Mouse (Mus musculus) CH12.LX (cell line): ENCODE data around the gene B4galnt4.

Experiments
- CHD2 ChIP-seq: IDR thresholded peaks from 2 replicates; pipeline ENCODE4 v1.6.1; 2011; ENCODE audit warnings: low read length, improper control_type of control experiment
- CTCF ChIP-seq, 2 experiments: IDR thresholded peaks in 1 of 2; conservative IDR thresholded peaks in 1 of 2; 2 replicates each; pipeline ENCODE4 v1.5.1; 2011 to 2012; ENCODE audit warnings: low read depth in 2 of 2, low read length in 2 of 2, improper control_type of control experiment in 1 of 2, inconsistent platforms in 1 of 2, mild to moderate bottlenecking in 1 of 2, moderate library complexity in 1 of 2
- ELF1 ChIP-seq: IDR thresholded peaks from 2 replicates; pipeline ENCODE4 v1.6.1; 2014; ENCODE audit warnings: low read depth, mild to moderate bottlenecking, inconsistent platforms, low read length, improper control_type of control experiment
- MAFK ChIP-seq: IDR thresholded peaks from 2 replicates; pipeline ENCODE4 v1.6.1; 2011; ENCODE audit warnings: low read length, improper control_type of control experiment; ENCODE audit not compliant: insufficient replicate concordance
- MAX ChIP-seq: IDR thresholded peaks from 2 replicates; pipeline ENCODE4 v1.6.1; 2011; ENCODE audit warnings: low read length, improper control_type of control experiment
- PAX5 ChIP-seq: IDR thresholded peaks from 2 replicates; pipeline ENCODE4 v1.6.1; 2012; ENCODE audit warnings: low read length, inconsistent platforms, mixed read lengths
- POLR2A ChIP-seq: IDR thresholded peaks from 2 replicates; pipeline ENCODE4 v1.6.1; 2011; ENCODE audit warnings: low read depth, mild to moderate bottlenecking, improper control_type of control experiment, low read length
- POLR2AphosphoS2 ChIP-seq: IDR thresholded peaks from 2 replicates; pipeline ENCODE4 v1.6.1; 2011; ENCODE audit warnings: low read depth, low read length, improper control_type of control experiment
- USF1 ChIP-seq: IDR thresholded peaks from 2 replicates; pipeline ENCODE4 v1.6.1; 2014; ENCODE audit warnings: low read depth, mild to moderate bottlenecking, inconsistent platforms, low read length, improper control_type of control experiment
- ZMIZ1 ChIP-seq: IDR thresholded peaks from 2 replicates; pipeline ENCODE4 v1.6.1; 2012; ENCODE audit warnings: low read depth, mild to moderate bottlenecking, inconsistent platforms, low read length, improper control_type of control experiment

GRCm38 (mm10) chr7:141119487-141119886 is 58.6 kb downstream of the B4galnt4 start:
- TF ChIP-seq CTCF (conservative IDR thresholded peaks at IDR 0.05 in 1 of 2, IDR thresholded peaks at IDR 0.05 in 1 of 2; ENCODE audit: low read depth in 2 of 2, low read length in 2 of 2) (no peak), MAFK (no peak), USF1 (no peak), ZMIZ1 (no peak), POLR2AphosphoS2 (no peak), ELF1 (no peak), POLR2A (no peak), MAX (no peak), CHD2 (no peak), PAX5 (no peak)
